Mouse (Mus musculus) heart, embryonic 14.5 days (tissue): Measurements from ENCODE around the gene Srsf4. TPM values are rescaled to one million over a fixed set of nuclear protein-coding genes. Genes with fewer than 3 reads are reported as not detected.

Experiments used
- ATAC-seq: fragments of 200-750 bp; cut with Nextera tagmentation; 2 replicates; pipeline ENCODE4 v1.8.0; 2017; ENCODE audit warnings: low read depth, moderate TSS enrichment; ENCODE audit not compliant: insufficient number of reproducible peaks, insufficient read depth, low FRiP score
- H3K27ac ChIP-seq, 2 experiments: fragments of 200-500 bp in 1 of 2; fragments of 300-500 bp in 1 of 2; sonication (generic) in 1 of 2; replicated peaks in 1 of 2; 2 replicates each; pipeline ENCODE4 v1.5.1; 2012 to 2014; ENCODE audit warnings: low read depth in 2 of 2, low read length in 2 of 2, control low read depth in 1 of 2, mild to moderate bottlenecking in 1 of 2, mixed read lengths in 1 of 2; ENCODE audit not compliant: control insufficient read depth in 1 of 2, insufficient read depth in 1 of 2
- H3K27me3 ChIP-seq: fragments of 300-500 bp; sonication (generic); 2 replicates; pipeline ENCODE4 v1.6.1; 2014; ENCODE audit warnings: mild to moderate bottlenecking, low read length, control low read depth; ENCODE audit not compliant: control insufficient read depth, insufficient read depth
- H3K36me3 ChIP-seq: fragments of 300-500 bp; sonication (generic); 2 replicates; pipeline ENCODE4 v1.6.1; 2014; ENCODE audit warnings: mild to moderate bottlenecking, control low read depth, low read length, mixed read lengths; ENCODE audit not compliant: control insufficient read depth, insufficient read depth
- H3K4me1 ChIP-seq, 2 experiments: fragments of 200-500 bp in 1 of 2; fragments of 300-500 bp in 1 of 2; sonication (generic) in 1 of 2; 2 replicates each; pipeline ENCODE4 v1.6.1; 2012 to 2014; ENCODE audit warnings: low read length in 2 of 2, control low read depth in 1 of 2, mixed read lengths in 1 of 2; ENCODE audit not compliant: control insufficient read depth in 2 of 2, insufficient read depth in 2 of 2
- H3K4me2 ChIP-seq: fragments of 300-500 bp; sonication (generic); 2 replicates; pipeline ENCODE4 v1.6.1; 2014; ENCODE audit warnings: mild to moderate bottlenecking, low read length
- H3K4me3 ChIP-seq, 2 experiments: fragments of 200-500 bp in 1 of 2; fragments of 300-500 bp in 1 of 2; sonication (generic) in 1 of 2; 2 replicates each; pipeline ENCODE4 v1.5.1; 2012 to 2014; ENCODE audit warnings: low read length in 2 of 2, mild to moderate bottlenecking in 2 of 2, control low read depth in 1 of 2, low read depth in 1 of 2, moderate library complexity in 1 of 2; ENCODE audit not compliant: control insufficient read depth in 1 of 2, insufficient read depth in 1 of 2
- H3K9ac ChIP-seq: fragments of 300-500 bp; sonication (generic); 2 replicates; pipeline ENCODE4 v1.6.1; 2014; ENCODE audit warnings: mild to moderate bottlenecking, low read length
- H3K9me3 ChIP-seq: fragments of 300-500 bp; sonication (generic); 2 replicates; pipeline ENCODE4 v1.6.1; 2016; ENCODE audit warnings: low read length, control low read depth; ENCODE audit not compliant: control insufficient read depth
- WGBS: fragments of 180-500 bp; shearing (Covaris S2); extraction: QIAGEN DNeasy Blood & Tissue Kit; methylation state at CpG from one replicate; pipeline ENCODE4 v1.1.7; 2014; 5-methylcytosine and 5-hydroxymethylcytosine counted together
- polyA plus RNA-seq: library from polyadenylated mRNA; unstranded; fragments of >200 nt; fragmentation: Nextera tagmentation; extraction: Ambion mirVana; gene quantifications from 2 replicates; pipeline ENCODE4 v1.2.1, GENCODE M21; 2014

The Srsf4 gene
- polyA plus RNA-seq, 1 experiment from 2014 or later, result 63.6 TPM

GRCm38 (mm10) chr4:131874567-131874966 is 1.1 kb downstream of the Srsf4 start:
- Histone ChIP-seq H3K9ac (peak overlapping the region; percentile 100), H3K4me3 (peak overlapping the region; percentile 99 to 100), H3K27me3 (no peaks in the 10 kb centered on the region), H3K36me3 (no peaks in the 10 kb centered on the region), H3K9me3 (no peaks in the 10 kb centered on the region), H3K4me2 (peak overlapping the region; percentile 96), H3K4me1 (peaks cover 5 to 46% of the 10 kb centered on the region in 2 experiments), H3K27ac (peak overlapping the region; percentile 92 to 100)
- WGBS, result 1% methylated on average over 11 of the region's 11 CpGs
- no peak for ATAC-seq

GRCm38 (mm10) chr4:131875242-131875641 is 1.8 kb downstream of the Srsf4 start:
- no peak for ATAC-seq
- H3K9me3 ChIP-seq, result no peaks in the 10 kb centered on the region
- H3K9ac ChIP-seq, result peak overlapping the region; percentile 100
- H3K4me1 ChIP-seq, result peaks cover 5 to 49% of the 10 kb centered on the region in 2 experiments
- peak overlapping the region; percentile 96 for H3K4me2 ChIP-seq
- H3K27ac ChIP-seq, result no peak overlapping the region
- 43% methylated on average over 3 of the region's 3 CpGs for WGBS
- H3K27me3 ChIP-seq, result no peaks in the 10 kb centered on the region
- no peaks in the 10 kb centered on the region for H3K36me3 ChIP-seq
- peak overlapping the region in 1 of 2 experiments; percentile 100; a peak in 3 of 4 replicates for H3K4me3 ChIP-seq

- no peak overlapping the region for H3K9ac ChIP-seq
- 64% methylated on average over 2 of the region's 2 CpGs for WGBS
- H3K36me3 ChIP-seq, result no peaks in the 10 kb centered on the region
- H3K4me2 ChIP-seq, result peak overlapping the region; percentile 25; the same call in 1 of the 2 replicates
- no peak overlapping the region for H3K4me3 ChIP-seq
- H3K9me3 ChIP-seq, result no peaks in the 10 kb centered on the region
- no peaks in the 10 kb centered on the region for H3K27me3 ChIP-seq
- peaks cover 5 to 60% of the 10 kb centered on the region in 2 experiments for H3K4me1 ChIP-seq
- no peak for ATAC-seq
- H3K27ac ChIP-seq, result no peak overlapping the region
These were observed 3.4 kb downstream of the Srsf4 start for GRCm38 (mm10) chr4:131876836-131877235.

- no peak overlapping the region for H3K9ac ChIP-seq
- no peaks in the 10 kb centered on the region for H3K9me3 ChIP-seq
- WGBS, result 54% methylated on average over 1 of the region's 1 CpGs
- H3K36me3 ChIP-seq, result peaks cover 2% of the 10 kb centered on the region; the same call in 1 of the 2 replicates
- no peak for ATAC-seq
- peaks cover 10 to 74% of the 10 kb centered on the region in 2 experiments for H3K4me1 ChIP-seq
- H3K27ac ChIP-seq, result no peak overlapping the region; a peak in 1 of 4 replicates
- no peak overlapping the region for H3K4me3 ChIP-seq
- no peaks in the 10 kb centered on the region for H3K27me3 ChIP-seq
- H3K4me2 ChIP-seq, result no peak overlapping the region
These were observed 6.3 kb downstream of the Srsf4 start for GRCm38 (mm10) chr4:131879692-131880091.

GRCm38 (mm10) chr4:131881306-131881705 is 7.9 kb downstream of the Srsf4 start:
- Histone ChIP-seq H3K4me2 (no peak overlapping the region), H3K27ac (no peak overlapping the region), H3K4me1 (peaks cover 13 to 67% of the 10 kb centered on the region in 2 experiments), H3K4me3 (no peak overlapping the region), H3K9ac (no peak overlapping the region), H3K36me3 (peaks cover 18% of the 10 kb centered on the region), H3K9me3 (no peaks in the 10 kb centered on the region), H3K27me3 (no peaks in the 10 kb centered on the region)
- WGBS, result 83% methylated on average over 7 of the region's 7 CpGs
- no peak for ATAC-seq

GRCm38 (mm10) chr4:131883571-131883970 is 10.2 kb downstream of the Srsf4 start:
- H3K4me2 ChIP-seq, result no peak overlapping the region
- WGBS, result 65% methylated on average over 6 of the region's 6 CpGs
- H3K9me3 ChIP-seq, result no peaks in the 10 kb centered on the region
- no peaks in the 10 kb centered on the region for H3K27me3 ChIP-seq
- no peak overlapping the region for H3K4me3 ChIP-seq
- H3K27ac ChIP-seq, result no peak overlapping the region
- peaks cover 27% of the 10 kb centered on the region for H3K36me3 ChIP-seq
- no peak for ATAC-seq
- H3K4me1 ChIP-seq, result peaks cover 8 to 53% of the 10 kb centered on the region in 2 experiments; a peak in 3 of 4 replicates
- H3K9ac ChIP-seq, result no peak overlapping the region

- Histone ChIP-seq H3K9me3 (no peaks in the 10 kb centered on the region), H3K4me1 (peaks cover 10 to 42% of the 10 kb centered on the region in 2 experiments; a peak in 3 of 4 replicates), H3K36me3 (peaks cover 37% of the 10 kb centered on the region), H3K4me3 (no peak overlapping the region), H3K9ac (no peak overlapping the region), H3K4me2 (no peak overlapping the region), H3K27ac (no peak overlapping the region), H3K27me3 (no peaks in the 10 kb centered on the region)
- ATAC-seq, result no peak
- WGBS, result 64% methylated on average over 6 of the region's 6 CpGs
These were observed 12.0 kb downstream of the Srsf4 start for GRCm38 (mm10) chr4:131885376-131885775.

- WGBS, result 23% methylated on average over 1 of the region's 1 CpGs
- Histone ChIP-seq H3K4me2 (no peak overlapping the region), H3K4me3 (no peak overlapping the region), H3K4me1 (peaks cover 6 to 23% of the 10 kb centered on the region in 2 experiments; a peak in 3 of 4 replicates), H3K36me3 (peaks cover 65% of the 10 kb centered on the region), H3K27me3 (no peaks in the 10 kb centered on the region), H3K27ac (no peak overlapping the region), H3K9me3 (no peaks in the 10 kb centered on the region), H3K9ac (no peak overlapping the region)
- no peak for ATAC-seq
These were observed 15.1 kb downstream of the Srsf4 start for GRCm38 (mm10) chr4:131888564-131888963.
